Mouse (Mus musculus): ENCODE results near the gene Pdha2. TPM values are rescaled to one million over a fixed set of nuclear protein-coding genes. Genes with fewer than 3 reads are reported as not detected.

The Pdha2 gene
- total RNA-seq, 1 experiment, result 1.3 TPM

- DNase-seq (ENCODE audit: low read depth, low spot score), result no peak
- H3K36me3 ChIP-seq (ENCODE audit: control insufficient read depth, insufficient read depth, low read length, poor library complexity, severe bottlenecking), result no peaks in the 10 kb centered on the region
- in situ Hi-C loops (cut with MboI; ENCODE audit: low sequenced_read_pairs in 2 of 2, unreplicated experiment in 2 of 2), result no loop called here
- no peak overlapping the region for H3K9ac ChIP-seq (ENCODE audit: insufficient read depth, low read depth, low read length, poor library complexity, severe bottlenecking)
- H3K27ac ChIP-seq (ENCODE audit: insufficient read depth, low read depth, low read length, poor library complexity, severe bottlenecking), result no peak overlapping the region
- no peaks in the 10 kb centered on the region for H3K4me1 ChIP-seq (ENCODE audit: control insufficient read depth in 2 of 2, insufficient read depth in 2 of 2, low read length in 2 of 2, poor library complexity in 1 of 2)
- TF ChIP-seq CHD2 (IDR thresholded peaks at IDR 0.05; ENCODE audit: low read depth, low read length) (no peak), ZC3H11A (IDR thresholded peaks at IDR 0.05; ENCODE audit: borderline replicate concordance, low read depth, low read length) (no peak), HCFC1 (IDR thresholded peaks at IDR 0.05; ENCODE audit: borderline replicate concordance, insufficient read depth, low read length) (no peak), MAFK (IDR thresholded peaks at IDR 0.05; ENCODE audit: insufficient read depth, low read depth, low read length) (no peak), ZNF384 (IDR thresholded peaks at IDR 0.05; ENCODE audit: low read depth, low read length) (no peak)
- H3K4me3 ChIP-seq (ENCODE audit: insufficient read depth in 1 of 2, low read depth in 1 of 2, low read length in 2 of 2, poor library complexity in 1 of 2, severe bottlenecking in 1 of 2), result no peak overlapping the region
- no peaks in the 10 kb centered on the region for H3K9me3 ChIP-seq (ENCODE audit: control insufficient read depth, insufficient read depth, low read depth, low read length)
Observed at GRCm38 (mm10) chr3:141216237-141216636, 4.1 kb upstream of the Pdha2 start.

- Histone ChIP-seq H3K4me1 (ENCODE audit: control insufficient read depth in 2 of 2, insufficient read depth in 2 of 2, low read length in 2 of 2, poor library complexity in 1 of 2) (no peaks in the 10 kb centered on the region), H3K36me3 (ENCODE audit: control insufficient read depth, insufficient read depth, low read length, poor library complexity, severe bottlenecking) (no peaks in the 10 kb centered on the region), H3K4me3 (ENCODE audit: insufficient read depth in 1 of 2, low read depth in 1 of 2, low read length in 2 of 2, poor library complexity in 1 of 2, severe bottlenecking in 1 of 2) (no peak overlapping the region), H3K9ac (ENCODE audit: insufficient read depth, low read depth, low read length, poor library complexity, severe bottlenecking) (no peak overlapping the region), H3K27ac (ENCODE audit: insufficient read depth, low read depth, low read length, poor library complexity, severe bottlenecking) (no peak overlapping the region), H3K9me3 (ENCODE audit: control insufficient read depth, insufficient read depth, low read depth, low read length) (no peaks in the 10 kb centered on the region)
- DNase-seq (ENCODE audit: low read depth, low spot score), result no peak
- in situ Hi-C loops (cut with MboI; ENCODE audit: low sequenced_read_pairs in 2 of 2, unreplicated experiment in 2 of 2), result no loop called here
- TF ChIP-seq ZC3H11A (IDR thresholded peaks at IDR 0.05; ENCODE audit: borderline replicate concordance, low read depth, low read length), result no peak
- no peak for TF ChIP-seq MAFK (IDR thresholded peaks at IDR 0.05; ENCODE audit: insufficient read depth, low read depth, low read length)
- no peak for TF ChIP-seq ZNF384 (IDR thresholded peaks at IDR 0.05; ENCODE audit: low read depth, low read length)
- no peak for TF ChIP-seq HCFC1 (IDR thresholded peaks at IDR 0.05; ENCODE audit: borderline replicate concordance, insufficient read depth, low read length)
- no peak for TF ChIP-seq CHD2 (IDR thresholded peaks at IDR 0.05; ENCODE audit: low read depth, low read length)
Observed at GRCm38 (mm10) chr3:141214789-141215188, 2.6 kb upstream of the Pdha2 start.

- TF ChIP-seq MAFK (IDR thresholded peaks at IDR 0.05; ENCODE audit: insufficient read depth, low read depth, low read length) (no peak), HCFC1 (IDR thresholded peaks at IDR 0.05; ENCODE audit: borderline replicate concordance, insufficient read depth, low read length) (no peak), CHD2 (IDR thresholded peaks at IDR 0.05; ENCODE audit: low read depth, low read length) (no peak), ZC3H11A (IDR thresholded peaks at IDR 0.05; ENCODE audit: borderline replicate concordance, low read depth, low read length) (no peak)
- H3K9me3 ChIP-seq (ENCODE audit: control insufficient read depth, insufficient read depth, low read depth, low read length), result no peaks in the 10 kb centered on the region
- in situ Hi-C loops (cut with MboI; ENCODE audit: low sequenced_read_pairs in 2 of 2, unreplicated experiment in 2 of 2), result no loop called here
- no peak overlapping the region for H3K9ac ChIP-seq (ENCODE audit: insufficient read depth, low read depth, low read length, poor library complexity, severe bottlenecking)
- DNase-seq (ENCODE audit: low read depth, low spot score), result no peak
- H3K4me3 ChIP-seq (ENCODE audit: insufficient read depth in 1 of 2, low read depth in 1 of 2, low read length in 2 of 2, poor library complexity in 1 of 2, severe bottlenecking in 1 of 2), result no peak overlapping the region
- H3K36me3 ChIP-seq (ENCODE audit: control insufficient read depth, insufficient read depth, low read length, poor library complexity, severe bottlenecking), result no peaks in the 10 kb centered on the region
- no peaks in the 10 kb centered on the region for H3K4me1 ChIP-seq (ENCODE audit: control insufficient read depth in 2 of 2, insufficient read depth in 2 of 2, low read length in 2 of 2, poor library complexity in 1 of 2)
- H3K27ac ChIP-seq (ENCODE audit: insufficient read depth, low read depth, low read length, poor library complexity, severe bottlenecking), result no peak overlapping the region
Observed at GRCm38 (mm10) chr3:141214197-141214596, 2.0 kb upstream of the Pdha2 start.

GRCm38 (mm10) chr3:141211644-141212043 lies 511 bp downstream of the Pdha2 start:
- Histone ChIP-seq H3K9me3 (ENCODE audit: control insufficient read depth, insufficient read depth, low read depth, low read length) (no peaks in the 10 kb centered on the region), H3K27ac (ENCODE audit: insufficient read depth, low read depth, low read length, poor library complexity, severe bottlenecking) (no peak overlapping the region), H3K4me1 (ENCODE audit: control insufficient read depth in 2 of 2, insufficient read depth in 2 of 2, low read length in 2 of 2, poor library complexity in 1 of 2) (no peaks in the 10 kb centered on the region), H3K4me3 (ENCODE audit: insufficient read depth in 1 of 2, low read depth in 1 of 2, low read length in 2 of 2, poor library complexity in 1 of 2, severe bottlenecking in 1 of 2) (no peak overlapping the region), H3K36me3 (ENCODE audit: control insufficient read depth, insufficient read depth, low read length, poor library complexity, severe bottlenecking) (no peaks in the 10 kb centered on the region), H3K9ac (ENCODE audit: insufficient read depth, low read depth, low read length, poor library complexity, severe bottlenecking) (no peak overlapping the region)
- DNase-seq (ENCODE audit: low read depth, low spot score), result no peak
- TF ChIP-seq ZC3H11A (IDR thresholded peaks at IDR 0.05; ENCODE audit: borderline replicate concordance, low read depth, low read length), result no peak
- no peak for TF ChIP-seq HCFC1 (IDR thresholded peaks at IDR 0.05; ENCODE audit: borderline replicate concordance, insufficient read depth, low read length)
- no peak for TF ChIP-seq MAFK (IDR thresholded peaks at IDR 0.05; ENCODE audit: insufficient read depth, low read depth, low read length)
- TF ChIP-seq ZNF384 (IDR thresholded peaks at IDR 0.05; ENCODE audit: low read depth, low read length), result no peak
- no peak for TF ChIP-seq CHD2 (IDR thresholded peaks at IDR 0.05; ENCODE audit: low read depth, low read length)
- in situ Hi-C loops (cut with MboI; ENCODE audit: low sequenced_read_pairs in 2 of 2, unreplicated experiment in 2 of 2), result no loop called here

- Histone ChIP-seq H3K9ac (ENCODE audit: insufficient read depth, low read depth, low read length, poor library complexity, severe bottlenecking) (no peak overlapping the region), H3K36me3 (ENCODE audit: control insufficient read depth, insufficient read depth, low read length, poor library complexity, severe bottlenecking) (no peaks in the 10 kb centered on the region), H3K4me1 (ENCODE audit: control insufficient read depth in 2 of 2, insufficient read depth in 2 of 2, low read length in 2 of 2, poor library complexity in 1 of 2) (no peaks in the 10 kb centered on the region), H3K27ac (ENCODE audit: insufficient read depth, low read depth, low read length, poor library complexity, severe bottlenecking) (no peak overlapping the region), H3K4me3 (ENCODE audit: insufficient read depth in 1 of 2, low read depth in 1 of 2, low read length in 2 of 2, poor library complexity in 1 of 2, severe bottlenecking in 1 of 2) (no peak overlapping the region), H3K9me3 (ENCODE audit: control insufficient read depth, insufficient read depth, low read depth, low read length) (no peaks in the 10 kb centered on the region)
- in situ Hi-C loops (cut with MboI; ENCODE audit: low sequenced_read_pairs in 2 of 2, unreplicated experiment in 2 of 2), result no loop called here
- TF ChIP-seq ZC3H11A (IDR thresholded peaks at IDR 0.05; ENCODE audit: borderline replicate concordance, low read depth, low read length) (no peak), CHD2 (IDR thresholded peaks at IDR 0.05; ENCODE audit: low read depth, low read length) (no peak), MAFK (IDR thresholded peaks at IDR 0.05; ENCODE audit: insufficient read depth, low read depth, low read length) (no peak), ZNF384 (IDR thresholded peaks at IDR 0.05; ENCODE audit: low read depth, low read length) (no peak), HCFC1 (IDR thresholded peaks at IDR 0.05; ENCODE audit: borderline replicate concordance, insufficient read depth, low read length) (no peak)
- no peak for DNase-seq (ENCODE audit: low read depth, low spot score)
Observed at GRCm38 (mm10) chr3:141201766-141202165, 10.4 kb downstream of the Pdha2 start.

All from ES-E14 (cell line).